Mouse (Mus musculus) CH12.LX (cell line): Measurements from ENCODE around the gene Cdc14a.

Experiments
- CHD1 ChIP-seq: IDR thresholded peaks from 2 replicates; pipeline ENCODE4 v1.6.1; 2012; ENCODE audit warnings: low read depth, low read length, improper control_type of control experiment, inconsistent platforms
- CTCF ChIP-seq, 2 experiments: IDR thresholded peaks in 1 of 2; conservative IDR thresholded peaks in 1 of 2; 2 replicates each; pipeline ENCODE4 v1.5.1; 2011 to 2012; ENCODE audit warnings: low read depth in 2 of 2, low read length in 2 of 2, improper control_type of control experiment in 1 of 2, inconsistent platforms in 1 of 2, mild to moderate bottlenecking in 1 of 2, moderate library complexity in 1 of 2
- EP300 ChIP-seq: IDR thresholded peaks from 2 replicates; pipeline ENCODE4 v1.6.1; 2011; ENCODE audit warnings: low read length, improper control_type of control experiment
- MAFK ChIP-seq: IDR thresholded peaks from 2 replicates; pipeline ENCODE4 v1.6.1; 2011; ENCODE audit warnings: low read length, improper control_type of control experiment; ENCODE audit not compliant: insufficient replicate concordance
- MAZ ChIP-seq: IDR thresholded peaks from 2 replicates; pipeline ENCODE4 v1.6.1; 2012; ENCODE audit warnings: low read depth, mild to moderate bottlenecking, inconsistent platforms, low read length, improper control_type of control experiment, moderate library complexity
- MXI1 ChIP-seq: IDR thresholded peaks from 2 replicates; pipeline ENCODE4 v1.6.1; 2011; ENCODE audit warnings: mild to moderate bottlenecking, low read depth, low read length, improper control_type of control experiment
- POLR2A ChIP-seq: IDR thresholded peaks from 2 replicates; pipeline ENCODE4 v1.6.1; 2011; ENCODE audit warnings: low read depth, mild to moderate bottlenecking, improper control_type of control experiment, low read length
- RCOR1 ChIP-seq: conservative IDR thresholded peaks from 2 replicates; pipeline ENCODE4 v1.6.1; 2012; ENCODE audit warnings: low read depth, mild to moderate bottlenecking, inconsistent platforms, low read length, improper control_type of control experiment
- SMC3 ChIP-seq: IDR thresholded peaks from 2 replicates; pipeline ENCODE4 v1.6.1; 2011; ENCODE audit warnings: low read depth, low read length, improper control_type of control experiment
- UBTF ChIP-seq: IDR thresholded peaks from 2 replicates; pipeline ENCODE4 v1.6.1; 2012; ENCODE audit warnings: low read depth, mild to moderate bottlenecking, inconsistent platforms, low read length, improper control_type of control experiment, moderate library complexity
- ZNF384 ChIP-seq: IDR thresholded peaks from 2 replicates; pipeline ENCODE4 v1.6.1; 2012; ENCODE audit warnings: low read depth, low read length, improper control_type of control experiment, inconsistent platforms

GRCm38 (mm10) chr3:116444327-116444726 is 20.5 kb upstream of the Cdc14a start:
- TF ChIP-seq POLR2A, result no peak
- TF ChIP-seq ZNF384, result no peak
- TF ChIP-seq CTCF (conservative IDR thresholded peaks at IDR 0.05 in 1 of 2, IDR thresholded peaks at IDR 0.05 in 1 of 2; ENCODE audit: low read depth in 2 of 2, low read length in 2 of 2), result no peak
- TF ChIP-seq MAZ, result no peak
- no peak for TF ChIP-seq UBTF
- TF ChIP-seq MXI1, result no peak
- TF ChIP-seq EP300, result no peak
- TF ChIP-seq RCOR1, result no peak
- no peak for TF ChIP-seq SMC3
- no peak for TF ChIP-seq CHD1
- no peak for TF ChIP-seq MAFK
